In genomic region chr8:96680416-96681027, GRCm38 (mm10) we compare ENCODE assay signal across 12 mouse cellular contexts.
DNase-seq lines count a peak whose midpoint lies in the region; ATAC-seq lines count a peak whose summit lies in the region.
"Had no signal": no experiment of that assay in that cellular context is flagged by ENCODE, and none has a peak within 500 bp of the region (broad histone marks: within the 10 kb centered on the region; RNA-seq: fewer than 3 reads in every experiment).

No protein-coding gene starts in this region.

- no peak overlapping the region for H3K9ac ChIP-seq in forebrain, embryonic 16.5 days (replicated peaks; ENCODE audit: low read depth, low read length)
- H3K9ac ChIP-seq: liver, embryonic 12.5 days had no signal

- H3K4me1 ChIP-seq in forebrain, embryonic 16.5 days (replicated peaks; ENCODE audit: control insufficient read depth, insufficient read depth, low read length) = peaks cover 11% of the 10 kb centered on the region
- H3K4me1 ChIP-seq: liver, embryonic 12.5 days had no signal

- H3K27me3 ChIP-seq in forebrain, embryonic 16.5 days (replicated peaks; ENCODE audit: control insufficient read depth, insufficient read depth, low read length) = no peaks in the 10 kb centered on the region
- H3K27me3 ChIP-seq: liver, embryonic 12.5 days had no signal

- peak overlapping the region; percentile 35 for H3K4me2 ChIP-seq in forebrain, embryonic 16.5 days (ENCODE audit: low read length)
- H3K4me2 ChIP-seq: liver, embryonic 12.5 days had no signal

- ATAC-seq in forebrain, embryonic 16.5 days = peak; percentile 96
- ATAC-seq: liver, embryonic 12.5 days had no signal

- no peak overlapping the region for H3K4me3 ChIP-seq in forebrain, embryonic 16.5 days (replicated peaks; ENCODE audit: low read length)
- H3K4me3 ChIP-seq: liver, embryonic 12.5 days had no signal

- no peaks in the 10 kb centered on the region for H3K9me3 ChIP-seq in forebrain, embryonic 16.5 days (ENCODE audit: control insufficient read depth, low read length)
- H3K9me3 ChIP-seq: liver, embryonic 12.5 days had no signal

- no peaks in the 10 kb centered on the region for H3K36me3 ChIP-seq in forebrain, embryonic 16.5 days (ENCODE audit: control insufficient read depth, insufficient read depth)
- H3K36me3 ChIP-seq: liver, embryonic 12.5 days had no signal

- DNase-seq in adrenal gland, postnatal 25 days = peak; percentile 3
- DNase-seq in adrenal gland, postnatal 4 days (ENCODE audit: low spot score in 2 of 2) = no peak
- peak; percentile 65 for DNase-seq in Muller cell, postnatal 12 days (ENCODE audit: inconsistent ontology term)
- DNase-seq in left cerebral cortex, adult 8-10 months (ENCODE audit: low spot score in 2 of 2) = peak; percentile 1 to 6
- DNase-seq in heart, adult 18-20 months = no peak
- no peak for DNase-seq in spleen, postnatal 4 days (ENCODE audit: low spot score in 2 of 2)
- DNase-seq in thymus, postnatal 0 days (ENCODE audit: low spot score) = no peak
- DNase-seq: embryo, embryonic 11 days had no signal

- H3K27ac ChIP-seq in forebrain, embryonic 16.5 days (ENCODE audit: low read length) = peak overlapping the region; percentile 47
- H3K27ac ChIP-seq: kidney, postnatal 0 days; liver, embryonic 12.5 days; macrophage had no signal

- 52% methylated on average over 16 of the region's 16 CpGs for WGBS in forebrain, embryonic 16.5 days

Comparison
In these comparisons a context has a peak if more than half of its experiments do, and no peak if none do; other contexts are left out.
1. DNase-seq: peak in adrenal gland, postnatal 25 days (single experiment), Muller cell, postnatal 12 days (single experiment) and left cerebral cortex, adult 8-10 months (2 of 2); none in adrenal gland, postnatal 4 days (0 of 2), heart, adult 18-20 months (0 of 2), spleen, postnatal 4 days (0 of 2) and thymus, postnatal 0 days (single experiment).